Mouse (Mus musculus): ENCODE data around the gene Trim71.

DNA sequence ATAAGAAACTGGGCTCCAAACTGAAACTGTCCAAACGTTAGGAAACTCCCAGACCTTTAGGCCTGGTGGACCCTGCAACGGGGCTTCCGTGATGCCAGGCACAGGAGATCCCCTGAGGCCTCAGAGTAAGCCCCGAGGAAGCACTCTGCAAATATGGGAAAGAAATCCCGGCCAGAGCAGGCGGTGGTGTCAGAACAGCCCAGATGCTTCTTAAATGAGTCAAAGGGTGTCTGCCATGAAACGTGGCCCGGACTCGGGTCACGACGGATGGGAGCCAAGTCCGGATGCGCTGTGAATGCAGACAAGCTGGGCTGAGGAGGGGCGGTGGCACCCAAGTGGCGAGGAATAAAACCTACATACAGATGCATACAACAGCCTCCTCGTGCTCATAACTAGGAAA is 37.1 kb downstream of the Trim71 start:
- TF ChIP-seq CTCF (IDR thresholded peaks at IDR 0.05; ENCODE audit: control insufficient read depth, insufficient read depth, insufficient replicate concordance, low read depth, low read length) (no peak), POLR2A (IDR thresholded peaks at IDR 0.05; ENCODE audit: control insufficient read depth, low read depth, low read length) (no peak)
